Mouse (Mus musculus) telencephalon, adult 2 months (tissue): ENCODE results near the gene Col12a1.

Source experiments
- DNase-seq: peaks from one replicate; pipeline ENCODE4 v3.0.0-alpha.2; 2011; ENCODE audit warnings: low read depth, low spot score

Col12a1 gene

GRCm38 (mm10) chr9:79605722-79606121 is 112.9 kb downstream of the Col12a1 start:
- DNase-seq, result no peak

- no peak for DNase-seq
Observed at GRCm38 (mm10) chr9:79604546-79604945, 114.1 kb downstream of the Col12a1 start.

- DNase-seq, result no peak
Observed at GRCm38 (mm10) chr9:79603448-79603847, 115.2 kb downstream of the Col12a1 start.

- no peak for DNase-seq
Observed at GRCm38 (mm10) chr9:79600237-79600570, 118.4 kb downstream of the Col12a1 start.

GRCm38 (mm10) chr9:79599395-79600236 is 119.0 kb downstream of the Col12a1 start:
- DNase-seq, result no peak

GRCm38 (mm10) chr9:79598578-79598977 is 120.1 kb downstream of the Col12a1 start:
- DNase-seq, result no peak

GRCm38 (mm10) chr9:79586415-79587195 is 132.0 kb downstream of the Col12a1 start:
- DNase-seq, result peak; percentile 43

- peak; percentile 36 for DNase-seq
Observed at GRCm38 (mm10) chr9:79566838-79567237, 151.8 kb downstream of the Col12a1 start.

GRCm38 (mm10) chr9:79553297-79553696 is 165.3 kb downstream of the Col12a1 start:
- peak; percentile 61 for DNase-seq
